Mouse (Mus musculus): ENCODE results near the gene Macf1.
"Not testable (repeated sequence)": the region's sequence is repeated elsewhere in the genome, so short reads cannot be mapped to it uniquely, and the experiment has no call there.

Gene Macf1

GRCm38 (mm10) chr4:123667260-123667867 lies 16.8 kb downstream of the Macf1 start:
- DNase-seq = peak; percentile 67 to 91

GRCm38 (mm10) chr4:123666517-123666916 lies 17.6 kb downstream of the Macf1 start:
- no peak for DNase-seq

GRCm38 (mm10) chr4:123665681-123666278 lies 18.4 kb downstream of the Macf1 start:
- no peak for DNase-seq

- peak; percentile 42 to 58 for DNase-seq
These were observed 19.1 kb downstream of the Macf1 start for GRCm38 (mm10) chr4:123664951-123665661.

- DNase-seq = peak; percentile 77 to 92
These were observed 19.9 kb downstream of the Macf1 start for GRCm38 (mm10) chr4:123664021-123664950.

- peak; percentile 74 to 85 for DNase-seq
These were observed 20.5 kb downstream of the Macf1 start for GRCm38 (mm10) chr4:123663688-123663965.

- peak; percentile 42 to 55 for DNase-seq
These were observed 21.1 kb downstream of the Macf1 start for GRCm38 (mm10) chr4:123662914-123663687.

DNA sequence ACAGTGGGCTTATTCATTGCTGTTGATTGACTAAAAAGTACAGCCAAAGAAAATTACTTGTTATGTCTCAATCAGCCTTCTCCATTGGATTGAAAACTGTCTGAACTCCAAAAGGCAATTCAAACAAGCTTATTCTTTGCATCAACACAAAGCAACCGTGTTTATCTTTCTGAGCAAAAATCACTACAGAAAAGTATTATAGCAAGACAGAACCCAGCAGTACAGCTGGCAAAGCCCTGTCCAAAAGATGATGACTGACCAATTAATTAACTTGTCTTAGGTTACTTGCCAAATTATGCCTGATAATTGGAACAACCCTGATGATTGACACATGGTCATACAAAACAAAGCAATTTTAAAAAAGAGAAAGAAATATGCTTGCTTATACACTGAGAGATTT lies 26.0 kb downstream of the Macf1 start:
- no peak for DNase-seq

DNA sequence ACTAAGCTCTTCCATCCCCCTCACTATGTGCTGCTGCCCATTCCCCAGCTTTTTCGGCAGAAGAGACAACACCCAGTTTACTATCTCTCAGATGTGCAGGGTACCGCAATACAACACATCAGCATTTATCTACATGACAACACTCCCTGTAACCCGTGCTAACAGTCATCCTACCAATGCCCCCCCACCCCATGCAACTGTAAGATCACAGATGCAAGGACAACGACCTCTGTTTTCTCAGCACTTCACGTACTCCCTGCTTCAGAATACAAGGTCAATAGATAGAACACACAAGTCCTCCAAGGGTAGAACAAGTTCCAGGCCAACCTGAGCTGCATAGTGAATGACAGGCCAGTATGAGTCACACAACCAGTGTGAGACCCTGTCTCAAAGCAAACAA lies 28.9 kb downstream of the Macf1 start:
- DNase-seq = no peak

DNA sequence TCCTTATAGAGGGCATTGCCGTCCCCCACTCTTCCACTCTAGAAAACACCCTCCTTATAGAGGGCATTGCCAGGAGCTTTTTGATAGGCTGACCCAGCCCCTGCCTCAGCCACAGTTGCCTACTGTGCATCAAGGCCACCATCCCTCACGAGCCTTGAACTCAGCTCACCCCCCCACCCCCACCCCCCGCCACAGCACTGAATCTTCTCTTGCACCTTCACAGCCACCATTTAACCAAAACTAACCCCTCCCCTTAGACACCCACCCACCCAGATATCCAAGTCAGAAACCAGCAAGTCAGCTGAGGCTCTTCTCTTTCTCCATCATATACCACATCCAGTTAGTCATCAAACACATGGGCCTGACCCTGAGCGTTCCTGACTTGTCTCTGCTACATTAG lies 29.6 kb downstream of the Macf1 start:
- no peak for DNase-seq

DNA sequence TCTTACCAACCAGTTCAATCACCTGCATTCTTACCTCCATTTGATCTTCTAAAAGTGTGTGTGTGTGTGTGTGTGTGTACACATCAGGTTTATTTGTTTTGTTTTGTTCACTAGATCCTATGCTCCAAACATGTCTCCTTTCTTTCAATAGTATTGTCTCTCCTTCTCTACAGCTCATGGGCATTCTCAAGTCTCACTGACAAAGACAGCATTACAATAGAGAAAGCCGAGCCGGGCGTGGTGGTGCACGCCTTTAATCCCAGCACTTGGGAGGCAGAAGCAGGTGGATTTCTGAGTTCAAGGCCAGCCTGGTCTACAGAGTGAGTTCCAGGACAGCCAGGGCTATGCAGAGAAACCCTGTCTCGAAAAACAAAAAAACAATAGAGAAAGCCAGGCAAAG lies 30.7 kb downstream of the Macf1 start:
- DNase-seq = not testable (repeated sequence)

GRCm38 (mm10) chr4:123652130-123652529 lies 32.0 kb downstream of the Macf1 start:
- no peak for DNase-seq

DNA sequence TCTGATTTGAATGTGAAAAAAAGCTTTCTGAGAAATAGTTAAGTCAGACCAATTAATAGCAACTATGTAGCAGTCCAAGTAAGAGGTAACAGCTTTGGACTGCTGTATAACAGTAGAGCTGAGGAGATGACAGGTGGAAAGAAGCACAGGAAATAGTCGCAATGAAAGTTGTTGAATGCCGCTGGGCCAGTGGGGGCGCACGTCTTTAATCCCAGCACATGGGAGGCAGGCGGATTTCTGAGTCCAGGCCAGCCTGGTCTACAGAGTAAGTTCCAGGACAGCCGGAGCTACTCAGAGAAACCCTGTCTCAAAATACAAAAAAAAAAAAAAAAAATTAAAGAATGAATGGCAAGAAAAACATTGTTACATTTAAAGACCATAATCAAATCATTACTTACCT lies 35.0 kb downstream of the Macf1 start:
- DNase-seq = no peak

- DNase-seq = peak; percentile 26 to 64
These were observed 36.5 kb downstream of the Macf1 start for GRCm38 (mm10) chr4:123647668-123648067.

DNA sequence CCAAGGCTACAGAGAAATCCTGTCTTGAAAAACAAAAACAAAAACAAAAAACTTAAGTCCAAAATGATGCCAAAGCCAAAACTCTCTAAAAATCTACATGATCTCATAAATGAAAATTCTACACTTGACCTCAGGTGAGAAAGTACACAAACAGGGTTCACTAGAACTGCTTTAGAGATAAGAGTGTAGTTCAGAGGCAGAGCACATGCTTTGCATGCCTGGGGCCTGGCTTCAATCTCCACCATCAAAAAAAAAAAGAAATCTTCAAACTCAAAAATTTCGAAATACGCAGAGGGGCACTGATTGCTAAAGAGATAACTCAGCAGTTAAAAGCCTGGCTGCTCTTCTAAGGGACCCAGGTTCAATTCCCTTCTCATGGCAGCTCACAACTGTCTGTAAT lies 37.1 kb downstream of the Macf1 start:
- no peak for DNase-seq

DNA sequence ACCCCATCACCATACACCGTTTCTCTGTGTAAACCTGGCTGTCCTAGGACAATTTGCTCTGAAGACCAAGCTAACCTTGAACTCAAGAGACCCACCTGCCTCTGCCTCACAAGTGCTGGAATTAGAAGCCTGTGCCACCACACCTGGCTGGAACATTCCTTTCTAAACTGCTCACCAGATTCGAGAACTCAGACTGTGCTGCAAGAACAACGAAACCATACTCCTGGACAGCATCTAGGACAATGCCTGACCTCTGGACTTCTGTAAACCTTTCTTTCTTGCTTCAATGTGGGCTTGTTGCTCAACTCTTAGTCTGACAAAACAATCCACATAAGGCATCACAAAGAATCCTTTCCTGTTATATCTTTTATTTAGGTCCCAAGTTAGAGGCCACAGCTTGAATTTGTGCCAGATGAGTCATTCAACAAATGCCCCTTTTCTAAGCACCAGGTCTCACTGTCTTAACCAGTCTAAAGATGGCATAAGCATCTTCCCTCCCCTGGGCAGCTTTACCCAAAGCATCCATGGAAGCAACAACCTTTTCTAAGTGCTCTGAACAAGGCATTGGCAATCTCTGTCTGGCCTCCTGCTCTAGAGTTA lies 38.8 kb downstream of the Macf1 start:
- no peak for DNase-seq

DNA sequence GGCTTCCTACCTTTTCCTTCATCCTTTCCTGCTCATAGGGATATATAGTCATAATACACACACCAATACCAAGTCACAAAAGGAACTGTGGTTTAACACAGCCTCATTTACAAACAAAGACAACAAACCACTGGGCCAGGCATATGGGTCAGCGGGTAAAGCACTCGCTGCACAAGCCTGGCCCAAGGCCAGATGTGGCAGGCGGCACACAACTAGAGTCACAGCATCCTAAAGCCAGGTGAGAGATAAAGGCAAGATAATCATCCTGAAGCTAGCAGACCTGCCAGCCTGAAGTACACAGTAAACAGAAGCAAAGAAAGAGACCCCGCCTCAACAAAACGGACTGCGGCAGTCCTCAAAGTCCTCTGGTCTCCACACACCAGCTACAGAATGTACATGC lies 40.6 kb downstream of the Macf1 start:
- DNase-seq = no peak

DNA sequence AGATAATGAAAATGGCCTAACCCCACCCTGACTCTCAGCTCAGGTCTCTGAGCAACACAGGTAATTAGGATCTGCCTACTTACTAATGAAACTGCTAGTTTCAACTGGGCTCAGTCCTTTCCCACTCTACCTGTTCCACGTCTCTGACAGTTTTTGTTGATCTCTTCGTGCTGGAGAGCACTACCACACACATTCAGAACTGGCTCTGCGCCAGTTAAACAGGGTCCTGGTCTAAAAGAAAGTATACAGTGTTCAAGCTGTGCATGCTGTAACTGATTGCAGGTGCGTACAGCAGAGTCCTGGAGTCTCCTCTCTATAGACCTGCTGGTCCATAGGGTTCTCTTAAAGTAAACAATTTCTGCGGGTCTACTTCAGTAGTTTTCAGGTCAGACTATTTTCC lies 41.3 kb downstream of the Macf1 start:
- no peak for DNase-seq

DNA sequence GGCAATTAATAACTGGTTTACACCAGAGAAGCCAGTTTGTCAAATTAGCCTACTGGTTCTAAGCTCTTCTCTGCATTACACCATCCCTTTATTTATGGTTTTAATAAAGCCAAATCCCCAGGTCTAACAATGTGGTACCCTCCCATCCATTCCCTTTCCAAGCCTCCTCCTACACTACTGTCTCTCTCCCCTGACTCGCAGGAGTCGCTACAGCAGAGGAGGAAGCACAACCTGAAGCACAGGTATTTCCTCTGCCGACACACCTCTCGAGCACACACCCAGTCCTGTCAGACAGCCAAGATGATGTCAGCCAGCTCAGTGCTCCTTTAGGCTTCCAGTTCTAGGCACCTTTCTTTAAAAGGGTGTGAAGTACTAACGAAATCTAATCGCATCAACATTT lies 47.0 kb downstream of the Macf1 start:
- DNase-seq = peak in 1 of 2 experiments; percentile 48

DNA sequence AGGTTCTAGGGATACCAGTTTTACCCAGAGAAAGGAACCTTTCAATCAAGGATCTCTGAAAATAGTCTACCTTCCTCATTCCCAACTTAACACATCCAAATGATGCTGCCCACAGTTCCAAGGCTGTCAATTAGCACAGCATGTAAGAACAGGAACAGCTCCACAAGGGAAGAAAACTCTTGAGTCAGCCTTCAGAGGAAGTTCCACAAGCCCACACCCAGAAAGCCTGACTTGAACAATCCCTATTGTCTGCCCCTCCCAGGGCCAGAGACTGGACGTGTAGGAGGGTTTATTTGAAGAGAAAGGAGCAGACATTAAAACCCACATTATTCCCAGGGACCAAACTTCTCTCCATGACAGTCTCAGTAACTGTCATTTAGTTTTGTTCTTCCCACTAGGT lies 48.7 kb downstream of the Macf1 start:
- peak in 1 of 2 experiments; percentile 50 for DNase-seq

DNA sequence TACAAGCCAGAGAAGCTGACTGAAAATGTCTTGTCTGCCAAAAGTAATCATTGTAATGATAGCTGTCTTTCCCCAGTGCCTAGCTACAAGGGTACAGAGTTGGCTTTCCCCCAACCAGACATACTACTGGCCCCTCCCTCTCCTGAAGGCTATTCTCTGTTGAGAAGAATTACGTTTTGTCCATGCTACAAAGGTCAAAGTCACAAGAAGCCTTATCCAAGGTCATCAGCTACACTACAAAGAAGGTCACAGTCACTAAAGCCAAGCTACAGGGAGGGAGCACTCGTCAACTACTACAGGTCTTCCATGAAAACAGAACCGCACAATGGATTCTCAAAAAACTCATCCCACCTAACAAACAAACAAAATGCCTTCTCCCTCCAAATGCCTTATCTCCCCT lies 49.7 kb downstream of the Macf1 start:
- no peak for DNase-seq

DNA sequence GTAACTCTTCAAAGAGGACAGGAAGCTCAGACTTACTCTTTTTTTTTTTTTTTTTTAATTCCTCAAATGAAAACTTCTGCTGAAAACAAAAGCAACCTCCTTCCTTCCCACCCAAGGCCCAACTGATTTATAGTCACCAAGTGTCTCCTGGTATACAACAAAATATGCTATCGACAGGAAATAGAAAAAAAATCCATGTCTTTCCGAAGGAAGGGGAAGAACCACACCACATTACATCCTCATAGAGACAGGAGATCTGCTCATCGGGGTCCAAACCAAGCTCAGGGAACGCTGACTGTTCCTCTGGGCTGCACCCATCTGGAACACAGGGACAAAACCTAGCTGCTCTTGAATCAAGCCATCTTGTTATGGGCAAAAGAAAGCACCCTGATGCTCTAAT lies 50.3 kb downstream of the Macf1 start:
- DNase-seq = peak; percentile 44 to 60
